Mouse (Mus musculus) MEL (cell line): ENCODE measurements around the gene Xpot. TPM values are rescaled to one million over a fixed set of nuclear protein-coding genes. Genes with fewer than 3 reads are reported as not detected.

ENCODE experiments used
- DNase-seq: peaks from one replicate; pipeline ENCODE4 v3.0.0; 2011; ENCODE audit warnings: low read depth, low spot score
- H3K27ac ChIP-seq: 2 replicates; pipeline ENCODE4 v1.5.1; 2012; ENCODE audit warnings: low read depth, mild to moderate bottlenecking, control low read depth, low read length, moderate library complexity; ENCODE audit not compliant: control insufficient read depth
- H3K27me3 ChIP-seq, 2 experiments: fragments of 150-350 bp in 1 of 2; sonication (generic) in 1 of 2; 2 replicates each; pipeline ENCODE4 v1.6.1; 2012; ENCODE audit warnings: low read length in 2 of 2, mild to moderate bottlenecking in 2 of 2, improper control_type of control experiment in 1 of 2, moderate library complexity in 1 of 2; ENCODE audit not compliant: insufficient read depth in 2 of 2, control insufficient read depth in 1 of 2
- H3K36me3 ChIP-seq, 2 experiments: 2 replicates each; pipeline ENCODE4 v1.6.1; 2012 to 2014; ENCODE audit warnings: low read length in 2 of 2, improper control_type of control experiment in 1 of 2, inconsistent platforms in 1 of 2, mild to moderate bottlenecking in 1 of 2; ENCODE audit not compliant: insufficient read depth in 2 of 2, control insufficient read depth in 1 of 2
- H3K4me1 ChIP-seq, 2 experiments: fragments of 150-350 bp in 1 of 2; sonication (generic) in 1 of 2; 2 replicates each; pipeline ENCODE4 v1.6.1; 2012; ENCODE audit warnings: low read length in 2 of 2, improper control_type of control experiment in 1 of 2, mild to moderate bottlenecking in 1 of 2; ENCODE audit not compliant: insufficient read depth in 2 of 2, control insufficient read depth in 1 of 2
- H3K4me3 ChIP-seq, 2 experiments: fragments of 150-350 bp in 1 of 2; sonication (generic) in 1 of 2; 2 replicates each; pipeline ENCODE4 v1.5.1; 2012; ENCODE audit warnings: low read depth in 2 of 2, low read length in 2 of 2, mild to moderate bottlenecking in 2 of 2, moderate library complexity in 2 of 2, control low read depth in 1 of 2, improper control_type of control experiment in 1 of 2; ENCODE audit not compliant: control insufficient read depth in 1 of 2, insufficient read depth in 1 of 2
- H3K79me2 ChIP-seq: 2 replicates; pipeline ENCODE4 v1.6.1; 2012; ENCODE audit warnings: mild to moderate bottlenecking, low read length, moderate library complexity; ENCODE audit not compliant: control insufficient read depth, poor library complexity, insufficient read depth
- H3K9ac ChIP-seq: 2 replicates; pipeline ENCODE4 v1.6.1; 2012; ENCODE audit warnings: low read depth, mild to moderate bottlenecking, control low read depth, low read length, moderate library complexity; ENCODE audit not compliant: control insufficient read depth, poor library complexity, severe bottlenecking
- H3K9me3 ChIP-seq: fragments of 150-350 bp; sonication (generic); replicated peaks from 2 replicates; pipeline ENCODE4 v1.6.1; 2012; ENCODE audit warnings: mild to moderate bottlenecking, low read length, improper control_type of control experiment, moderate library complexity; ENCODE audit not compliant: insufficient read depth
- CHD1 ChIP-seq: IDR thresholded peaks from 2 replicates; pipeline ENCODE4 v1.6.1; 2012; ENCODE audit warnings: low read depth, mild to moderate bottlenecking, inconsistent platforms, low read length, improper control_type of control experiment
- E2F4 ChIP-seq: IDR thresholded peaks from 2 replicates; pipeline ENCODE4 v1.6.1; 2011; ENCODE audit warnings: low read depth, low read length, improper control_type of control experiment, borderline replicate concordance
- EP300 ChIP-seq, 2 experiments: IDR thresholded peaks; 2 replicates each; pipeline ENCODE4 v1.6.1; 2011; ENCODE audit warnings: improper control_type of control experiment in 2 of 2, low read length in 2 of 2, low read depth in 1 of 2, mild to moderate bottlenecking in 1 of 2
- ETS1 ChIP-seq: IDR thresholded peaks from 2 replicates; pipeline ENCODE4 v1.6.1; 2012; ENCODE audit warnings: low read depth, mild to moderate bottlenecking, inconsistent platforms, low read length, improper control_type of control experiment, moderate library complexity
- KAT2A ChIP-seq: conservative IDR thresholded peaks from 2 replicates; pipeline ENCODE4 v1.6.1; 2012; ENCODE audit warnings: low read depth, low read length, improper control_type of control experiment, inconsistent platforms
- MAX ChIP-seq: IDR thresholded peaks from 2 replicates; pipeline ENCODE4 v1.6.1; 2011; ENCODE audit warnings: low read length, improper control_type of control experiment
- NELFE ChIP-seq: IDR thresholded peaks from 2 replicates; pipeline ENCODE4 v1.6.1; 2011; ENCODE audit warnings: low read depth, low read length, improper control_type of control experiment
- NRF1 ChIP-seq: IDR thresholded peaks from 2 replicates; pipeline ENCODE4 v1.6.1; 2014; ENCODE audit warnings: low read depth, mild to moderate bottlenecking, inconsistent platforms, low read length, improper control_type of control experiment, moderate library complexity; ENCODE audit not compliant: poor library complexity, insufficient read depth, severe bottlenecking
- POLR2AphosphoS2 ChIP-seq: IDR thresholded peaks from 2 replicates; pipeline ENCODE4 v1.6.1; 2011; ENCODE audit warnings: low read length, improper control_type of control experiment
- POLR2AphosphoS5 ChIP-seq: IDR thresholded peaks from 2 replicates; pipeline ENCODE4 v1.6.1; 2012; ENCODE audit warnings: low read depth, borderline replicate concordance, mild to moderate bottlenecking, inconsistent platforms, low read length, moderate library complexity, mixed read lengths
- TCF12 ChIP-seq: IDR thresholded peaks from 2 replicates; pipeline ENCODE4 v1.6.1; 2014; ENCODE audit warnings: low read depth, mild to moderate bottlenecking, inconsistent platforms, low read length, improper control_type of control experiment, moderate library complexity
- USF2 ChIP-seq, 2 experiments: IDR thresholded peaks; 2 replicates each; pipeline ENCODE4 v1.6.1; 2011 to 2012; ENCODE audit warnings: improper control_type of control experiment in 2 of 2, low read length in 2 of 2, borderline replicate concordance in 1 of 2, inconsistent platforms in 1 of 2, low read depth in 1 of 2, mild to moderate bottlenecking in 1 of 2; ENCODE audit not compliant: insufficient read depth in 1 of 2
- ZC3H11A ChIP-seq: IDR thresholded peaks from 2 replicates; pipeline ENCODE4 v1.6.1; 2012; ENCODE audit warnings: low read depth, mild to moderate bottlenecking, inconsistent platforms, low read length, improper control_type of control experiment
- ZMIZ1 ChIP-seq: IDR thresholded peaks from 2 replicates; pipeline ENCODE4 v1.6.1; 2012; ENCODE audit warnings: low read depth, mild to moderate bottlenecking, inconsistent platforms, low read length, improper control_type of control experiment, moderate library complexity
- ZNF384 ChIP-seq: IDR thresholded peaks from 2 replicates; pipeline ENCODE4 v1.6.1; 2012; ENCODE audit warnings: low read depth, mild to moderate bottlenecking, inconsistent platforms, low read length, improper control_type of control experiment
- polyA plus RNA-seq, 2 experiments: library from polyadenylated mRNA; stranded (reverse) in 1 of 2; unstranded in 1 of 2; fragments of >175 nt in 1 of 2; fragments of >200 nt in 1 of 2; gene quantifications; 2 replicates each; pipeline versions ENCODE4 v1.2.1 to v1.2.4; 2012; ENCODE audit warnings: low replicate concordance in 2 of 2, low read depth in 1 of 2; ENCODE audit not compliant: insufficient read length in 2 of 2, insufficient read depth in 1 of 2, missing spikeins in 1 of 2
- total RNA-seq: library from RNA; depleted of rRNA; stranded (reverse); fragments of 300-350 nt; gene quantifications from 2 replicates; pipeline ENCODE4 v1.2.3, GENCODE M21; 2012

Xpot gene
- total and polyA plus RNA-seq, 3 experiments, result 122 to 304 (median 154) TPM

DNA sequence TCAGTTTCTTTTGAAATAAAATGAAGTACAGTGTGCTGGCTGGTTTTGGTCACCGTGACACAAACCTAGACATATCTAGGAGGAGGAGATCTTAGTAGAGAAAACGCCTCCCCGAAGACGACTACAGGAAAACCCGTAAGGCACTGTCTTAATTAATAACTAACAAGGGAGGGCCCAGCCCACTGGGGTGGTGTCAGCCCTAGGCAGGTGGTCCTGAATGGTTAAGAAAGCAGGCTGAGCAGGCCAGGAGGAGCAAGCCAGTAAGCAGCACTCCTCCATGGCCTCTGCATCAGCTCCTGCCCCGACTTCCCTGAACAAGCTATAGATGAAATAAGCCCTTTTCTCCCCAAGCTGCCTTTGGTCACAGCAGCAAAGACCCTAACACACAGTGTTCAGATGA, 56.3 kb downstream of the Xpot start:
- Histone ChIP-seq H3K9me3 (no peaks in the 10 kb centered on the region), H3K4me1 (no peaks in the 10 kb centered on the region), H3K27me3 (no peaks in the 10 kb centered on the region), H3K79me2 (no peaks in the 10 kb centered on the region), H3K36me3 (no peaks in the 10 kb centered on the region; a peak in 1 of 4 replicates), H3K9ac (no peak overlapping the region), H3K4me3 (no peak overlapping the region), H3K27ac (no peak overlapping the region)
- TF ChIP-seq POLR2AphosphoS5, result no peak
- DNase-seq, result no peak

DNA sequence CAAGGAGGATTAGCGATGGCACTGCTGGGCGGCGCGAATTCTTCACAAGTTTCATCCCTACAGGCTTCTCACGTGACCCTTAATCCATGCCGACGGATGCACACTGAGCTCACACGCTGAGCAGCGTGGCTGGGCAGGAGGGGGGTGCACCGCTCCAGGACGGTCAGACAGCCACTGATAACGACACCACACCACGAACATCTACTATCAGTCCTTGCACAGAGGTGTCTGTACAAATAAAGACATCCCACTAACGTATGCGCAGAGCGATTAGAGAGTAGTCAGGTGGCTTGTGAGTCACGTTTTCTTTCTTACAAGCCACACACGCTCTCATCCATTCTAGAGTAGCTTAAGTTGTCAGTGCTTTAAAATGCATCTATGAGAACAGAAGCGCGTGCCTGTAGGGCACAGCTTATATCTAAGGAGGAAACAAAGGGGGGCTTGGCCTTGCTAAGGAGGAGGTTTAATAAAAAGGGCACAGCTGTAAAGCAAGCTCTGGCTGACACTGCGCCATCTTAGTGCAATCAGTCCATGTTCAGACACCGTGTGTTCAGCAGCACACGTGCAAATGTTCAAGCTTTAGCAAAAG, 57.0 kb downstream of the Xpot start:
- H3K4me3 ChIP-seq, result no peak overlapping the region

DNA sequence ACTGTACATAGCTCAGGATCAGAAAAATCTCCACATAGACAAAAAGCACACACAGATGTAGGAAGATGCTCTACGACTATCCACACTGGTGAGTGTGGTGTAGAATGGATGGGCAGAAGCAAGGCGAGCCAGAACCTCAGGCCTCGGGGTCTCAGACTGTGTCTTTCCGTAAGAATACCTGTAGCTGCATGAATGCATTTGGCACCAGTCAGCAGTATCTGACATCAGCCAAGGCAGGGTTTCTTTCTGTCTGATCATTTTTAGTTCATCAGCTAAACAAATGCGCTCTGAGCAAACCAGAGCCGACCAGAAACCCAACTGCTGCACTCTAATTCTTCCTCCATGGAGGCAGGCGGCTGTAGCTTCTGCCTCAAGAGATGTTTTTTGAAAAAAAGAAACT, 57.6 kb downstream of the Xpot start:
- no peak overlapping the region for H3K9ac ChIP-seq
- no peaks in the 10 kb centered on the region for H3K4me1 ChIP-seq
- no peaks in the 10 kb centered on the region for H3K9me3 ChIP-seq
- no peaks in the 10 kb centered on the region; a peak in 1 of 4 replicates for H3K36me3 ChIP-seq
- H3K27ac ChIP-seq, result no peak overlapping the region
- no peak overlapping the region for H3K4me3 ChIP-seq
- H3K79me2 ChIP-seq, result no peaks in the 10 kb centered on the region
- no peak for DNase-seq
- TF ChIP-seq ZNF384 (no peak), ETS1 (no peak), KAT2A (no peak), ZC3H11A (no peak), TCF12 (no peak), NELFE (no peak), ZMIZ1 (no peak), MAX (no peak), EP300 (IDR thresholded peaks at IDR 0.05; ENCODE audit: low read depth in 1 of 2, low read length in 2 of 2) (no peak), CHD1 (no peak), POLR2AphosphoS2 (no peak), USF2 (IDR thresholded peaks at IDR 0.05; ENCODE audit: borderline replicate concordance in 1 of 2, insufficient read depth in 1 of 2, low read depth in 1 of 2, low read length in 2 of 2) (no peak)
- no peaks in the 10 kb centered on the region for H3K27me3 ChIP-seq

More for the DNA sequence above, 57.0 kb downstream of the Xpot start:
- no peak for TF ChIP-seq NELFE
- no peak for TF ChIP-seq E2F4
- no peak for TF ChIP-seq NRF1
- H3K79me2 ChIP-seq, result no peaks in the 10 kb centered on the region
- no peaks in the 10 kb centered on the region for H3K9me3 ChIP-seq
- no peaks in the 10 kb centered on the region for H3K4me1 ChIP-seq
- no peak overlapping the region for H3K9ac ChIP-seq
- DNase-seq, result no peak
- H3K27ac ChIP-seq, result no peak overlapping the region
- no peaks in the 10 kb centered on the region for H3K27me3 ChIP-seq
- H3K36me3 ChIP-seq, result no peaks in the 10 kb centered on the region; a peak in 1 of 4 replicates
